Mouse (Mus musculus) adrenal gland, adult 8-10 months (tissue): ENCODE results near the gene Tma16. TPM values are rescaled to one million over a fixed set of nuclear protein-coding genes. Genes with fewer than 3 reads are reported as not detected.

Source experiments
- DNase-seq: peaks from one replicate; pipeline ENCODE4 v3.0.0; 2022
- total RNA-seq, 4 experiments: library from RNA; stranded (reverse); gene quantifications; 2 replicates each; pipeline ENCODE4 v1.2.4; 2022

Tma16 gene
- total RNA-seq = 1 to 10 TPM; 6.0 to 8.4 (median 7.2) TPM

- peak; percentile 56 for DNase-seq
These were observed at the start of gene Tma16 for GRCm38 (mm10) chr8:66486084-66486763. TSS of gene Tma16 (minus strand) at chr8:66486530.

- DNase-seq = no peak
These were observed 34.2 kb upstream of the Tma16 start for GRCm38 (mm10) chr8:66520576-66520975.

- no peak for DNase-seq
These were observed 32.8 kb upstream of the Tma16 start for GRCm38 (mm10) chr8:66519149-66519548.

- DNase-seq = no peak
These were observed 25.2 kb upstream of the Tma16 start, which contains the start of gene Tktl2 for GRCm38 (mm10) chr8:66511537-66511936. TSS of gene Tktl2 (plus strand) at chr8:66511756.

- no peak for DNase-seq
These were observed 17.1 kb upstream of the Tma16 start for GRCm38 (mm10) chr8:66503381-66503780.

GRCm38 (mm10) chr8:66496998-66497577 lies 10.8 kb upstream of the Tma16 start:
- DNase-seq = no peak

GRCm38 (mm10) chr8:66495726-66496125 lies 9.4 kb upstream of the Tma16 start:
- DNase-seq = peak; percentile 17

GRCm38 (mm10) chr8:66494496-66494895 lies 8.2 kb upstream of the Tma16 start:
- no peak for DNase-seq

GRCm38 (mm10) chr8:66490624-66491023 lies 4.3 kb upstream of the Tma16 start:
- DNase-seq = no peak

- DNase-seq = no peak
These were observed 2.2 kb upstream of the Tma16 start for GRCm38 (mm10) chr8:66488556-66488955.

GRCm38 (mm10) chr8:66476880-66477279 lies 9.4 kb downstream of the Tma16 start:
- DNase-seq = no peak

- no peak for DNase-seq
These were observed 16.5 kb downstream of the Tma16 start for GRCm38 (mm10) chr8:66469821-66470220.

GRCm38 (mm10) chr8:66457057-66457456 lies 29.3 kb downstream of the Tma16 start:
- DNase-seq = no peak

GRCm38 (mm10) chr8:66450691-66451090 lies 35.6 kb downstream of the Tma16 start:
- DNase-seq = no peak

GRCm38 (mm10) chr8:66445351-66445750 lies 41.0 kb downstream of the Tma16 start:
- no peak for DNase-seq

GRCm38 (mm10) chr8:66444141-66444540 lies 42.2 kb downstream of the Tma16 start:
- no peak for DNase-seq

GRCm38 (mm10) chr8:66442778-66443177 lies 43.6 kb downstream of the Tma16 start:
- DNase-seq = no peak

- no peak for DNase-seq
These were observed 45.2 kb downstream of the Tma16 start for GRCm38 (mm10) chr8:66441123-66441522.

GRCm38 (mm10) chr8:66438468-66438867 lies 47.9 kb downstream of the Tma16 start:
- peak; percentile 12 for DNase-seq

- DNase-seq = no peak
These were observed 48.4 kb downstream of the Tma16 start for GRCm38 (mm10) chr8:66437929-66438328.

- no peak for DNase-seq
These were observed 49.5 kb downstream of the Tma16 start for GRCm38 (mm10) chr8:66436804-66437203.

- no peak for DNase-seq
These were observed 52.8 kb downstream of the Tma16 start for GRCm38 (mm10) chr8:66433577-66433976.

GRCm38 (mm10) chr8:66430639-66431038 lies 55.7 kb downstream of the Tma16 start:
- no peak for DNase-seq
